Mouse (Mus musculus): ENCODE results near the gene Tmem132b.

GRCm38 (mm10) chr5:125505968-125506367 is 25.6 kb upstream of the Tmem132b start:
- no peak for TF ChIP-seq CTCF (IDR thresholded peaks at IDR 0.05; ENCODE audit: extremely low read depth, insufficient read length, insufficient replicate concordance, low read depth, low read length)
- TF ChIP-seq POLR2A (IDR thresholded peaks at IDR 0.05; ENCODE audit: low read depth, low read length): no peak
